Mouse (Mus musculus) neural tube, embryonic 15.5 days (tissue): ENCODE data around the gene Met. TPM values are rescaled to one million over a fixed set of nuclear protein-coding genes. Genes with fewer than 3 reads are reported as not detected.

ENCODE experiments used
- ATAC-seq: fragments of 200-750 bp; cut with Nextera tagmentation; 2 replicates; pipeline ENCODE4 v1.8.0; 2017; ENCODE audit warnings: mild to moderate bottlenecking, moderate TSS enrichment, moderate library complexity; ENCODE audit not compliant: low FRiP score
- H3K27ac ChIP-seq: fragments of 300-500 bp; sonication (generic); replicated peaks from 2 replicates; pipeline ENCODE4 v1.5.1; 2015; ENCODE audit warnings: mild to moderate bottlenecking, inconsistent platforms
- H3K27me3 ChIP-seq: fragments of 300-500 bp; sonication (generic); replicated peaks from 2 replicates; pipeline ENCODE4 v1.6.1; 2015; ENCODE audit warnings: inconsistent platforms
- H3K36me3 ChIP-seq: fragments of 300-500 bp; sonication (generic); 2 replicates; pipeline ENCODE4 v1.6.1; 2015; ENCODE audit warnings: inconsistent platforms
- H3K4me1 ChIP-seq: fragments of 300-500 bp; sonication (generic); 2 replicates; pipeline ENCODE4 v1.6.1; 2015; ENCODE audit warnings: inconsistent platforms
- H3K4me2 ChIP-seq: fragments of 300-500 bp; sonication (generic); 2 replicates; pipeline ENCODE4 v1.6.1; 2015; ENCODE audit warnings: inconsistent platforms, mild to moderate bottlenecking, moderate library complexity
- H3K4me3 ChIP-seq: fragments of 300-500 bp; sonication (generic); replicated peaks from 2 replicates; pipeline ENCODE4 v1.5.1; 2015; ENCODE audit warnings: mild to moderate bottlenecking, inconsistent platforms
- H3K9ac ChIP-seq: fragments of 300-500 bp; sonication (generic); replicated peaks from 2 replicates; pipeline ENCODE4 v1.6.1; 2015; ENCODE audit warnings: mild to moderate bottlenecking, inconsistent platforms
- H3K9me3 ChIP-seq: fragments of 300-500 bp; sonication (generic); replicated peaks from 2 replicates; pipeline ENCODE4 v1.6.1; 2016; ENCODE audit warnings: inconsistent platforms
- WGBS: fragments of 180-500 bp; shearing (Covaris S2); methylation state at CpG from one replicate; pipeline ENCODE4 v1.1.7; 2015; ENCODE audit warnings: mixed read lengths; 5-methylcytosine and 5-hydroxymethylcytosine counted together
- polyA plus RNA-seq: library from polyadenylated mRNA; unstranded; fragments of >200 nt; fragmentation: Nextera tagmentation; extraction: Ambion mirVana; gene quantifications from 2 replicates; pipeline ENCODE4 v1.2.1, GENCODE M21; 2015

The Met gene
- polyA plus RNA-seq = 2.7 and 3.2 TPM in 2 replicates

GRCm38 (mm10) chr6:17463434-17464280, at the start of gene Met:
Met (plus strand) TSS chr6:17463800.
- H3K27me3 ChIP-seq = peaks cover 6% of the 10 kb centered on the region; the same call in 1 of the 2 replicates
- peak within 1 kb of the TSS; percentile 70 for H3K4me3 ChIP-seq
- no peak within 1 kb of the TSS; the same call in 1 of the 2 replicates for H3K27ac ChIP-seq
- WGBS = under 1% methylated on average over 77 of the region's 78 CpGs
- peak within 1 kb of the TSS; percentile 99 for H3K4me2 ChIP-seq
- peak; percentile 82 for ATAC-seq
- no peaks in the 10 kb centered on the region for H3K36me3 ChIP-seq
- peaks cover 17% of the 10 kb centered on the region for H3K4me1 ChIP-seq
- peak within 1 kb of the TSS; percentile 50 for H3K9ac ChIP-seq
- no peaks in the 10 kb centered on the region for H3K9me3 ChIP-seq

- Histone ChIP-seq H3K4me1 (no peaks in the 10 kb centered on the region), H3K27me3 (no peaks in the 10 kb centered on the region), H3K9ac (no peak overlapping the region), H3K4me3 (no peak overlapping the region), H3K9me3 (no peaks in the 10 kb centered on the region), H3K27ac (no peak overlapping the region), H3K4me2 (no peak overlapping the region), H3K36me3 (no peaks in the 10 kb centered on the region)
- ATAC-seq = no peak
- 78% methylated on average over 7 of the region's 7 CpGs for WGBS
Measured at GRCm38 (mm10) chr6:17418226-17418625, 45.4 kb upstream of the Met start.

- H3K9me3 ChIP-seq = no peaks in the 10 kb centered on the region
- no peaks in the 10 kb centered on the region for H3K36me3 ChIP-seq
- no peak overlapping the region for H3K4me2 ChIP-seq
- H3K9ac ChIP-seq = no peak overlapping the region
- no peaks in the 10 kb centered on the region for H3K4me1 ChIP-seq
- no peak for ATAC-seq
- H3K27me3 ChIP-seq = no peaks in the 10 kb centered on the region
- H3K4me3 ChIP-seq = no peak overlapping the region
- WGBS = 71% methylated on average over 1 of the region's 1 CpGs
- H3K27ac ChIP-seq = no peak overlapping the region
Measured at GRCm38 (mm10) chr6:17422432-17422831, 41.2 kb upstream of the Met start.

- ATAC-seq = no peak
- WGBS = 64% methylated on average over 3 of the region's 3 CpGs
- Histone ChIP-seq H3K4me3 (no peak overlapping the region), H3K36me3 (no peaks in the 10 kb centered on the region), H3K27me3 (no peaks in the 10 kb centered on the region), H3K27ac (no peak overlapping the region), H3K4me1 (no peaks in the 10 kb centered on the region), H3K4me2 (no peak overlapping the region), H3K9ac (no peak overlapping the region), H3K9me3 (no peaks in the 10 kb centered on the region)
Measured at GRCm38 (mm10) chr6:17429041-17429440, 34.6 kb upstream of the Met start.

GRCm38 (mm10) chr6:17429611-17430010, 34.0 kb upstream of the Met start:
- WGBS = 54% methylated on average over 3 of the region's 3 CpGs
- H3K27ac ChIP-seq = no peak overlapping the region
- no peaks in the 10 kb centered on the region for H3K27me3 ChIP-seq
- H3K9ac ChIP-seq = no peak overlapping the region
- H3K4me3 ChIP-seq = no peak overlapping the region
- no peaks in the 10 kb centered on the region for H3K9me3 ChIP-seq
- H3K4me1 ChIP-seq = no peaks in the 10 kb centered on the region
- ATAC-seq = no peak
- no peak overlapping the region for H3K4me2 ChIP-seq
- H3K36me3 ChIP-seq = no peaks in the 10 kb centered on the region

- 76% methylated on average over 4 of the region's 4 CpGs for WGBS
- no peaks in the 10 kb centered on the region for H3K9me3 ChIP-seq
- ATAC-seq = no peak
- no peaks in the 10 kb centered on the region for H3K27me3 ChIP-seq
- no peak overlapping the region for H3K9ac ChIP-seq
- no peak overlapping the region for H3K4me3 ChIP-seq
- H3K4me2 ChIP-seq = no peak overlapping the region
- H3K4me1 ChIP-seq = 0 out of 2 replicates have a peak, but pooled peaks cover 5% of the 10 kb centered on the region
- no peaks in the 10 kb centered on the region for H3K36me3 ChIP-seq
- H3K27ac ChIP-seq = no peak overlapping the region
Measured at GRCm38 (mm10) chr6:17443311-17443710, 20.3 kb upstream of the Met start.

- Histone ChIP-seq H3K4me3 (no peak overlapping the region), H3K9me3 (no peaks in the 10 kb centered on the region), H3K27me3 (no peaks in the 10 kb centered on the region), H3K27ac (no peak overlapping the region), H3K4me1 (no peaks in the 10 kb centered on the region), H3K9ac (no peak overlapping the region), H3K4me2 (no peak overlapping the region), H3K36me3 (no peaks in the 10 kb centered on the region)
- ATAC-seq = no peak
- 7% methylated on average over 5 of the region's 5 CpGs for WGBS
Measured at GRCm38 (mm10) chr6:17451305-17451704, 12.3 kb upstream of the Met start.

- Histone ChIP-seq H3K9me3 (no peaks in the 10 kb centered on the region), H3K4me2 (no peak overlapping the region), H3K4me1 (no peaks in the 10 kb centered on the region), H3K9ac (no peak overlapping the region), H3K36me3 (no peaks in the 10 kb centered on the region), H3K27me3 (no peaks in the 10 kb centered on the region), H3K4me3 (no peak overlapping the region), H3K27ac (no peak overlapping the region)
- 83% methylated on average over 1 of the region's 1 CpGs for WGBS
- ATAC-seq = no peak
Measured at GRCm38 (mm10) chr6:17455116-17455515, 8.5 kb upstream of the Met start.

GRCm38 (mm10) chr6:17459561-17459960, 4.0 kb upstream of the Met start:
- Histone ChIP-seq H3K27ac (no peak overlapping the region), H3K9ac (no peak overlapping the region), H3K4me1 (peaks cover 14% of the 10 kb centered on the region), H3K36me3 (no peaks in the 10 kb centered on the region), H3K4me2 (no peak overlapping the region), H3K27me3 (peaks cover 6% of the 10 kb centered on the region; the same call in 1 of the 2 replicates), H3K9me3 (no peaks in the 10 kb centered on the region), H3K4me3 (no peak overlapping the region)
- 33% methylated on average over 6 of the region's 6 CpGs for WGBS
- ATAC-seq = no peak

GRCm38 (mm10) chr6:17461435-17461834, 2.2 kb upstream of the Met start:
- peaks cover 6% of the 10 kb centered on the region; the same call in 1 of the 2 replicates for H3K27me3 ChIP-seq
- no peak for ATAC-seq
- 81% methylated on average over 7 of the region's 7 CpGs for WGBS

GRCm38 (mm10) chr6:17464281-17465025, 853 bp downstream of the Met start:
- H3K9me3 ChIP-seq = no peaks in the 10 kb centered on the region
- peaks cover 6% of the 10 kb centered on the region; the same call in 1 of the 2 replicates for H3K27me3 ChIP-seq
- no peak overlapping the region for H3K27ac ChIP-seq
- H3K4me2 ChIP-seq = peak overlapping the region; percentile 99
- H3K4me1 ChIP-seq = peaks cover 17% of the 10 kb centered on the region
- no peaks in the 10 kb centered on the region for H3K36me3 ChIP-seq
- 5% methylated on average over 15 of the region's 15 CpGs for WGBS
- H3K4me3 ChIP-seq = peak overlapping the region; percentile 70
- peak overlapping the region; percentile 50 for H3K9ac ChIP-seq
- peak; percentile 51 for ATAC-seq

More at GRCm38 (mm10) chr6:17461435-17461834, 2.2 kb upstream of the Met start:
- Histone ChIP-seq H3K4me3 (no peak overlapping the region), H3K4me1 (peaks cover 17% of the 10 kb centered on the region), H3K9ac (no peak overlapping the region), H3K4me2 (no peak overlapping the region), H3K27ac (no peak overlapping the region), H3K36me3 (no peaks in the 10 kb centered on the region), H3K9me3 (no peaks in the 10 kb centered on the region)
